Mouse (Mus musculus) gonadal fat pad, adult 2 months (tissue): ENCODE results near the gene Slc25a35. TPM values are rescaled to one million over a fixed set of nuclear protein-coding genes. Genes with fewer than 3 reads are reported as not detected.
"Not testable (repeated sequence)": the region's sequence is repeated elsewhere in the genome, so short reads cannot be mapped to it uniquely, and the experiment has no call there.

Experiments
- DNase-seq: peaks from one replicate; pipeline ENCODE4 v3.0.0-alpha.2; 2012; ENCODE audit warnings: low read depth
- polyA plus RNA-seq: library from polyadenylated mRNA; depleted of rRNA; stranded (reverse); fragments of >200 nt; gene quantifications from 2 replicates; pipeline ENCODE4 v1.2.3, GENCODE M21; 2012

Slc25a35 gene
- polyA plus RNA-seq, 1 experiment: 69.9 TPM

GRCm38 (mm10) chr11:68961596-68961995 is 6.3 kb upstream of the Slc25a35 start:
- DNase-seq: no peak

DNA sequence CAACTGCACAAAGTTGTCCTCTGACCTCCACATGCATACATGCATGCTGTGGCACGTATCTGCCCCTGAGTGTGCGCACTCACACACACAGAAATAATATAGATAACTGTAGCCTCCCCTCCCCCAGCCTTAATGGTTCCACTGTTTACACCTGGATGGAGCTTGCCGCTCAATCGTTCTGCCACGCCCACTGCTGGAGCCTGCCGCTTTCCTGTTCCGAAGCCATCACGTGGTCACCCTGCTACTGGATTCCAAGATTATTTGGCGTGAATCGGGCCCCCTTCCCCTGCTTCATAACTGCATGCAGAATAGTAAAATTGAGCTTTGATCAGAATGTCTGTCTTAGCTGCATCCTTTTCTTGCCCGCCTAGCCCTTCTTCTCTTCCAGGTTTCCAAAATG is 5.8 kb upstream of the Slc25a35 start:
- DNase-seq: not testable (repeated sequence)

DNA sequence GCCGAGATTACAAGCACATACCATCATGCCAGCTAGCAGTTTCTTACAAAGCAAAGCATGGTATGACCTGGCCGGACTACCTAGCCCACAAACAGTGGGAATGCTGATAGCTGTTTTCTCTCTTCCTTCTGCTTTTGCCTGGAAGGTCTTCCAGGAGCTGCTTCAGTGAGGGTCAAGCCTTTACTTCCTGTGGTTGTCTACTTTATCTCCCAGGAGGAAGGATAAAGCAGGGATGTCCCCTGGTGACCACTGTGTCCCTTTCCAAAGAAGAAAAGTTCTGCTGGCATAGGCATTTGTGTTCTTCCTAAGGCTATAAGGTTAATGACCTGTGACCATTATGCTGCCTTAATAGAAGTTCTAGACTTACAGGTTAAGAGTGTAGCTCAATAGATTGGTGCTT is 4.5 kb upstream of the Slc25a35 start:
- no peak for DNase-seq

DNA sequence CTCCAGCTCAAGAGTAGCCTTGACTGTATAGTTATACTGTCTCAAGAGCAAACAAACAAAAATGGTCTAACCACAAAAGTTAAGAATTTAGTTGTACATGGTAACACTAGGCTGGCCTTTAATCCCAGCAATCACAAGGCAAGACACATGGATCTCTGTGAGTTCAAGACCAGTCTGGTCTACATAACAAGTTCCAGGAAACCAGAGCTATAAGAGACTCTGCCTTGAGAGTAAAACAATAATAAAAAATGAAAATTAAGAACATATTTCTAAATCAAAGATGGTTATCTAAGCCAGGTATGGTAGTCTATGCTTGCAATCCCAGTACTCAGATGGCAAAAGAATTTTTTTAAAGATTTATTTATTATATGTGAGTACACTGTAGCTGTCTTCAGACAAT is 2.9 kb upstream of the Slc25a35 start:
- DNase-seq: no peak

- DNase-seq: no peak
Observed at GRCm38 (mm10) chr11:68965845-68966244, 2.1 kb upstream of the Slc25a35 start.

DNA sequence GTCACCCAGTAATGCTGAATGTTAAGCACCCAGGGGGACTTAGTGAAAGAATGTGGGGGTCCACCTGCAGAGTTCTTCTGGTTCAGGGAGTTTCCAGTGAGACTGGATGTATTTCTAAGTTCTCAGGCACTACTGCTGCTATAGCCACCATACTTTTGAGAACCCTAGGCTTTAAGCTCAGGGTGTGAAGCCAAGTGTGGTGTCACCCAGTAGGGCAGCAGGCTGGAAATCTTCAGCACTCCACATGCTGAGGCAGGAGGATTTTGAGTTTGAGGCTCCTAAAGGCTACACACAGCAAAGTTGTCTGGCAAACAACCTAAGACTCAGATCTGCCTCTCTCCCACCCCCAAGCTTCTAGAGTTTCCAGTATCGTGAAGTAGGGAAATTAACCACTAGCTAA is 1.4 kb upstream of the Slc25a35 start:
- DNase-seq: no peak

DNA sequence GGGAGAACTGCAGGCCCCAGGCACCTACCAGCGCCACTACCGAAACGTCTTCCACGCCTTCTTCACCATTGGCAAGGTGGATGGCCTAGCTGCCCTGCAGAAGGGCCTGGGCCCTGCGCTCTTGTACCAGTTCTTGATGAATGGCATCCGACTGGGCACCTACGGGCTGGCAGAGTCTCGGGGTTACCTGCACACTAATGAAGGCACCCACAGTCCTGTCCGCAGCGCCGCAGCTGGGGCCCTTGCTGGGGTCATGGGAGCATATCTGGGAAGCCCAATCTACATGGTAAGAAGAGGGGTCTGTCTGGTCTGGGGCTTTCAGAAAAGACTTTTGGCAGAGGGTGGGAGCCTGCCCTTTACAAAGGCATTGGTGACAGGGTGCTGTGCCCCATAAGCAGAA is 821 bp downstream of the Slc25a35 start:
- DNase-seq: no peak

GRCm38 (mm10) chr11:68970232-68970631 is 2.3 kb downstream of the Slc25a35 start:
- DNase-seq: peak; percentile 71

- not testable (repeated sequence) for DNase-seq
Observed at GRCm38 (mm10) chr11:68973250-68974058, 5.5 kb downstream of the Slc25a35 start.

DNA sequence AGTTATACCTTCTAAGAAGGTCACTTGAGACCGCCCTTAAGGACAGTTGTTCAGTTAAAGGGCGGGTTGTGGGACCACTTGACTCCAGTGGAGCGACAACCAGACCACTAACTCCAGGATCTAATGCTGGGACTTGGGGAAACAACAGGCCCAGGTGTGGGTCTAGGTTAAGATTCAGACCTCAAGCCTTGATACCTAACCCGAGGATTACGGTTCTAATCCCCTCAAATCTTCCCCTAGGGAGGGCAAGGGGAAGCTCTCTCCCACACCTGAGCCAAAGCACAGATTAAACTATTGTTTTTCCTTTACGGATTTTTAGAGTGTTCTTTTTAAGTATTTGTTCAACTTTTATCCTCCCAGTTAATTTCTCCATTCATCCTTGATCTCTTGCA is 6.1 kb downstream of the Slc25a35 start:
- no peak for DNase-seq

DNA sequence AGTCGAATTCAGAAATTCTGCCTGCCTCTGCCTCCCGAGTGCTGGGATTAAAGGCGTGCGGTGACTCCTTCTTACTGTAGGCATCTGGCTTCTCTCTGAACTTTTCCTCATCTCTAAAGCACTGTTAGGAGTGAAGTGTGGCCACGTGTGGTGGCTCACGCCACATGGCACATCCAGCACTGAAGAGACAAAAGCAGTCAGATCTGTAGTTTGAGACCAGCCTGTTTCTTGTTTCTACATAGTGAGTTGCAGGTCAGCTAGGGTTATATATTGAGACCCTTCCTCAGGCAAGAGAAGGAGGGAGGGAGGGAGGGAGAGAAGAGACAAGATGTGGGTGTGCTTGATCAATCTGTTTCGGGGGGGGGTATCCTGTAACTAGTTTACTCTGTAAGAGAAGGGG is 7.2 kb downstream of the Slc25a35 start, which contains the start of gene Rangrf:
Rangrf (minus strand) TSS at position 101 of the 400 bp plus-strand sequence.
- no peak for DNase-seq

GRCm38 (mm10) chr11:68975601-68976000 is 7.7 kb downstream of the Slc25a35 start:
- no peak for DNase-seq

- DNase-seq: no peak
Observed at GRCm38 (mm10) chr11:68979320-68979733, 11.4 kb downstream of the Slc25a35 start.

DNA sequence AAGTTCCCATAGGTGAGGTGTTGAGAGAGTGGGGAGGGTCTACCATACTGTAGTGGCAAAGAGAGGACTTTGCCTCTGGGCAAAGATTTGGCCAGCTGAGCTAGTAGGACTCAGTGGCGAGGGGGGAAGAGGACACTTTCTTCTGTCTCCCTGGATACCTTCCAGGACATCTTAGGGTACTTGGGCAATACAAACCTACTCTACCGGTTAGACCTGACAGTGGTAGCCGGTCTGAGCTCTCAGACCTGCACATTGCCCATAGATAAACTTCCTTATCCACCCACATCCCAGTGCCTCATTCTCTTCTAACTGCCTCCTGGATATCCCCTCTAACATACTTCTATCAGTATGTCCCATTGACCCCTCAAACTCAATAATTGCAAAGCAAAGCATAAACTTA is 13.0 kb downstream of the Slc25a35 start:
- peak; percentile 87 for DNase-seq

- peak; percentile 73 for DNase-seq
Observed at GRCm38 (mm10) chr11:68982639-68983369, 14.9 kb downstream of the Slc25a35 start.

DNA sequence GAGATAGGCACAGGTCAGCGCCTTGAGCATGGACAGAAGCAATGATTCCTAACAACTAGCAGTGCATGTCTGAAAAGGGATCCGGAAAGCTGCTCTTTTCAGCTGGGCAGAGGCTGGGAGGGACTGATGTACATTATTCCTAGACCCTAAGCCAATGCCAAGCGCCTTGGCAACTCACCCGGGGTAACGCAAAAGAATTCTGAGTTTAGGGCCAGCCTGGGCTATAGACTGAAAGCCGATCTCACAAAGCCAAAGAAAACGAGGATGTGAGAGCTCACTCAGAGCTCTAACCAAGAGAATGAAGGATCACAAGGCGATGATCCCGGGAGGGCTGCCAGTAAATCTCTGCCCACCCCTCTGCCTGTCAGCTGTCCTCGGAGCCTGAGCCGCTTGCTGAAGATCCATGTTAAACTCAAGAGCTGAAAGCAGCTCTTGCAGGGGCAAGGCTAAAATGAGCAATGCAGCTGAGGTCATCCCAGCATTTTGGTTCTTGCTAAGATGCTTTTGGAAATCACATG is 19.5 kb downstream of the Slc25a35 start:
- DNase-seq: no peak

DNA sequence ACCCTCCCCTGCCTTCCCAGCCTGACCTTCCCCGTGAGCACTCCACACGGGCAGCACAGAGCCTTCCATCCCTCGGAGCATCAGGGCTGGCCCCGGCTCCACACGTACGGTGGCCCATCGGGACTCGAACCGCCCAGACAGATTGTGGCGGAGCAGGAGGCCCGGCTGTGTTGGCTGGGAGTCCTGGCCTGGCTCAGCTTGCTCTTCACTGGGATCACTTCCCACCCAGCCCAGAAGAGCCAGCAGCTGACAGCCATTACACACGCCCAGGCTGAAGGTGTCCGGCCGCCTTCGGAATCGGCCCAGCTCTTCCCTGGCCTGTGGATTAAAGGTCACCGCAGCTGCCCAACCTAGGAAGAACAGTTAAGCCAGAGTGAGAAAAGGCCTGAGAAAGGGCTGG is 20.4 kb downstream of the Slc25a35 start:
- no peak for DNase-seq

DNA sequence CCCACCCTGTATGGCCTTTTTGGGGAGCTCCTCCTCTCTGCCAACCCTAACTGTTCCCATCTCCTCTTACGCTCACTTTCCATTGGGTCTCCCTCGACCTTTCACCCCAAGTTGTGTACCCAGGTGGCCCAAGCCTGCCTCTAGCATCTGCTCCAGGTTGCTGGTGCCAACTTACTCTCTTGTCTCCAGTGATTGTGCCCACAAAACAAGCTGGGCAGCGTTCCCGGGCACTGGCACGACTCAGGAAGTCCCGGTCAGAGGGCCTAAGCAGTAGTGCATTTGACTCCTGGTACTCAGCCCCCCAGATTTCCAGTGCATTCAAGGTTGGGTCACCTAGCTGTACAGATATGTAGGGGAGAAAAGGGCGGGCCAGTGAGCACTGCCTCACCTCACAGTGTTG is 25.2 kb downstream of the Slc25a35 start:
- no peak for DNase-seq

DNA sequence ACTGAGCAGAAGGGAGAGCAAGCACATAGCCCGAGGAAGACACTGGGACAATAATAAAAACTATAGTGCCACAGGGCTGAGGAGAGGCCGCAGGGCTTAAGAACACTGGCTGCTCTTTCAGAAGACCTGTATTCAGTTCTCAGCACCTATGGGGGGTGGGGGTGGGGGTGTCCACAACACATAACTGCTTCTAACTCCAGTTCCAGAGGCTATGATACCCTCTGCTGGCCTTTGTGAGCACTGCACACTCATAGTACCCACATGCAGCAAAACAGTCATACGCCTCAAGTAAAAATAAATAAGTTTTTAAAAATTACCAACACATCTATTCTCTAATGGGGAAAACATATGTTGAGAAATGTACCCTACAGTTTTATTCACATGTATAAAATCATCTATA is 26.4 kb downstream of the Slc25a35 start:
- no peak for DNase-seq

- DNase-seq: no peak
Observed at GRCm38 (mm10) chr11:68997080-68997479, 29.1 kb downstream of the Slc25a35 start.

DNA sequence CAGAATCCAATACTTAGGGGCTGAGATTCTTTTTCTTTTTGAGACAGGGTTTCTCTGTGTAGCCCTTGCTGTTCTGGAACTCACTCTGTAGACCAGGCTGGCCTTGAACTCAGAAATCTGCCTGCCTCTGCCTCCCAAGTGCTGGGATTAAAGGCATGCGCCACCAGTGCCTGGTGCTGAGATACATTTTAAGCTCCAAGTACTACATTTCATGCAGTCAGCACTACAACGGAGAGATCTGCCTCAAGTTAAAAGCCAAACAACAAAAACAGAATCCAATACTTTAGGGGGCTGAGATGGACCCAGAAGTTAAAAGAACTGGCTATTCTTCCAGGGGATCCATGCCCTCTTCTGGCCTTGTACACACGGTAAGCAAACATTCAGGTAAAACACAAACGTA is 34.9 kb downstream of the Slc25a35 start:
- DNase-seq: not testable (repeated sequence)

- no peak for DNase-seq
Observed at GRCm38 (mm10) chr11:69003592-69003991, 35.7 kb downstream of the Slc25a35 start.

DNA sequence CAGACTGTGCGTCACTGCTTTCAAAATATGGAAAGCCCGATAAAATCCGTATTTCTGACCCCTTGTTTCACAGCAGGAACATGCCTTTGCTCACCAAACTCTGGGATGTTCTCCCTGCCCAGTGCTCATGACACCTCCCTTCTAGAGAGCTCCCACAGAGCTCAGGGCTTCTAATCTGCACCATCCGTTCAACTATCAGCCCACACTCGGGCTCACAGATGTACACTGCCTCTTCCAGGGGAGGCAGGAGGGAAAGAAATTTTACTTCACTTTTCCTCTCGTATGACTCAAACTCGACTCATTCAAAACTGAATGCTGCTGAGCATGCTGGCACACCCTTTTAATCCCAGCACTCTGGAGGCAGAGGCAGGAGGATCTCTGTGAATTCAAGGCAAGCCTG is 37.3 kb downstream of the Slc25a35 start:
- DNase-seq: no peak
